8 mouse cellular contexts compared by ENCODE assay signal in genomic region chr16:59403684-59404083, GRCm38 (mm10). TPM values are rescaled to one million over a fixed set of nuclear protein-coding genes. Genes with fewer than 3 reads are reported as not detected.
A peak's percentile ranks its signal among the peaks of the same experiment; 100 is the strongest.
DNase-seq lines count a peak whose midpoint lies in the region; ATAC-seq and TF ChIP-seq lines count a peak whose summit lies in the region.

No protein-coding gene starts in this region.

- H3K4me3 ChIP-seq in heart, postnatal 0 days (ENCODE audit: low read depth, low read length), result no peak overlapping the region
- H3K4me3 ChIP-seq in hindbrain, embryonic 10.5 days, result no peak overlapping the region
- H3K4me3 ChIP-seq in limb, embryonic 14.5 days (replicated peaks; ENCODE audit: low read length), result no peak overlapping the region
- H3K4me3 ChIP-seq in stomach, postnatal 0 days (ENCODE audit: low read depth, low read length), result no peak overlapping the region

- no peak for TF ChIP-seq EP300 in heart, postnatal 0 days (IDR thresholded peaks at IDR 0.05; ENCODE audit: low read depth)
- TF ChIP-seq EP300 in stomach, postnatal 0 days (optimal IDR thresholded peaks at IDR 0.05), result no peak

- ATAC-seq in heart, postnatal 0 days (ENCODE audit: insufficient read depth, low read depth), result no peak
- ATAC-seq in limb, embryonic 14.5 days (ENCODE audit: low FRiP score, low read depth), result no peak
- ATAC-seq in stomach, postnatal 0 days (ENCODE audit: low FRiP score, low TSS enrichment), result no peak

- H3K36me3 ChIP-seq in heart, postnatal 0 days (replicated peaks; ENCODE audit: control insufficient read depth, insufficient read depth, low read length), result no peaks in the 10 kb centered on the region
- no peaks in the 10 kb centered on the region for H3K36me3 ChIP-seq in hindbrain, embryonic 10.5 days
- H3K36me3 ChIP-seq in limb, embryonic 14.5 days (ENCODE audit: control insufficient read depth, insufficient read depth, low read length), result no peaks in the 10 kb centered on the region
- no peaks in the 10 kb centered on the region for H3K36me3 ChIP-seq in stomach, postnatal 0 days (ENCODE audit: control insufficient read depth, insufficient read depth, low read length)

- no peaks in the 10 kb centered on the region for H3K4me1 ChIP-seq in heart, postnatal 0 days (ENCODE audit: control insufficient read depth, insufficient read depth)
- H3K4me1 ChIP-seq in hindbrain, embryonic 10.5 days (replicated peaks), result no peaks in the 10 kb centered on the region
- H3K4me1 ChIP-seq in limb, embryonic 14.5 days (ENCODE audit: control insufficient read depth, insufficient read depth, low read length), result no peaks in the 10 kb centered on the region
- no peaks in the 10 kb centered on the region for H3K4me1 ChIP-seq in stomach, postnatal 0 days (replicated peaks; ENCODE audit: control insufficient read depth, insufficient read depth)

- no peak for TF ChIP-seq POLR2A in limb, embryonic 14.5 days (IDR thresholded peaks at IDR 0.05; ENCODE audit: borderline replicate concordance, extremely low read depth, insufficient read depth, insufficient read length)

- DNase-seq in heart, postnatal 0 days (ENCODE audit: low spot score), result peak; percentile 60
- DNase-seq in heart, postnatal 25 days (ENCODE audit: low spot score), result no peak
- DNase-seq in 416B (ENCODE audit: low read depth) (peak; percentile 69), R1 (ENCODE audit: low read depth, low spot score) (peak; percentile 56)
- DNase-seq in hindbrain, embryonic 10.5 days (ENCODE audit: low spot score), result peak; percentile 22
- DNase-seq in limb, embryonic 14.5 days (ENCODE audit: low spot score), result peak; percentile 58
- DNase-seq in stomach, postnatal 0 days (ENCODE audit: low spot score), result no peak
- no peak for DNase-seq in urinary bladder, postnatal 4 days (ENCODE audit: low spot score in 2 of 2)

- H3K9ac ChIP-seq in heart, postnatal 0 days (replicated peaks; ENCODE audit: low read depth, low read length), result no peak overlapping the region
- no peak overlapping the region for H3K9ac ChIP-seq in limb, embryonic 14.5 days (ENCODE audit: low read depth, low read length, severe bottlenecking)
- no peak overlapping the region for H3K9ac ChIP-seq in stomach, postnatal 0 days (ENCODE audit: low read length)

- no peak overlapping the region for H3K4me2 ChIP-seq in heart, postnatal 0 days (ENCODE audit: low read depth, low read length)
- no peak overlapping the region for H3K4me2 ChIP-seq in limb, embryonic 14.5 days (replicated peaks; ENCODE audit: low read depth, low read length, severe bottlenecking)
- H3K4me2 ChIP-seq in stomach, postnatal 0 days (replicated peaks; ENCODE audit: low read depth), result no peak overlapping the region

- TF ChIP-seq CTCF in heart, postnatal 0 days (IDR thresholded peaks at IDR 0.05; ENCODE audit: low read depth), result peak; percentile 68
- TF ChIP-seq CTCF in stomach, postnatal 0 days (IDR thresholded peaks at IDR 0.05; ENCODE audit: low read depth), result peak; percentile 84

- no peaks in the 10 kb centered on the region for H3K9me3 ChIP-seq in heart, postnatal 0 days (replicated peaks; ENCODE audit: control insufficient read depth, low read length)
- H3K9me3 ChIP-seq in hindbrain, embryonic 10.5 days, result no peaks in the 10 kb centered on the region
- H3K9me3 ChIP-seq in limb, embryonic 14.5 days (ENCODE audit: control insufficient read depth, low read length), result no peaks in the 10 kb centered on the region
- H3K9me3 ChIP-seq in stomach, postnatal 0 days (ENCODE audit: control insufficient read depth, low read length), result no peaks in the 10 kb centered on the region

- H3K27ac ChIP-seq in heart, postnatal 0 days (ENCODE audit: low read depth), result no peak overlapping the region
- H3K27ac ChIP-seq in hindbrain, embryonic 10.5 days, result no peak overlapping the region
- no peak overlapping the region for H3K27ac ChIP-seq in limb, embryonic 14.5 days (replicated peaks; ENCODE audit: low read depth, low read length)
- H3K27ac ChIP-seq in stomach, postnatal 0 days (replicated peaks), result no peak overlapping the region

- WGBS in heart, postnatal 0 days, result 10% methylated on average over 4 of the region's 4 CpGs
- WGBS in hindbrain, embryonic 10.5 days, result 23% methylated on average over 4 of the region's 4 CpGs
- WGBS in limb, embryonic 14.5 days, result 16% methylated on average over 4 of the region's 4 CpGs
- 9% methylated on average over 4 of the region's 4 CpGs for WGBS in stomach, postnatal 0 days

- no peaks in the 10 kb centered on the region for H3K27me3 ChIP-seq in heart, postnatal 0 days (ENCODE audit: control insufficient read depth, insufficient read depth, low read length)
- H3K27me3 ChIP-seq in hindbrain, embryonic 10.5 days (ENCODE audit: insufficient read depth, poor library complexity, severe bottlenecking), result no peaks in the 10 kb centered on the region
- H3K27me3 ChIP-seq in limb, embryonic 14.5 days (ENCODE audit: control insufficient read depth, insufficient read depth, low read length), result no peaks in the 10 kb centered on the region
- H3K27me3 ChIP-seq in stomach, postnatal 0 days (ENCODE audit: control insufficient read depth, insufficient read depth, low read length), result no peaks in the 10 kb centered on the region

- intact Hi-C loops in heart, postnatal 25 days (cut with DNase I), result loop anchor here (5.0 kb wide), 1 partner anchor 776 kb away; no protein-coding TSS in a partner anchor

RNA-seq across cellular contexts. Expression of gene Gabrr3, which starts 3.4 kb away (rescaled TPM):
- not detected in 2 replicates for total RNA-seq in heart, postnatal 0 days (2014; rRNA removed; ENCODE audit: low replicate concordance)
- not detected in 2 replicates for polyA plus RNA-seq in heart, postnatal 0 days (2015; fragmentation: Nextera tagmentation; extraction: Ambion mirVana)
- total RNA-seq in heart, postnatal 25 days (2021), result under 1 TPM in 1 of 2 experiments, not detected in 1; 0.06 TPM
- polyA plus RNA-seq in hindbrain, embryonic 10.5 days (2016; fragmentation: Nextera tagmentation; extraction: Ambion mirVana), result 0.05 and 0.10 TPM in 2 replicates
- 0.01 and 0.06 TPM in 2 replicates for polyA plus RNA-seq in limb, embryonic 14.5 days (2012; rRNA removed)
- 0.07 TPM in 1 of 2 replicates, not detected in the other for polyA plus RNA-seq in limb, embryonic 14.5 days (2014; fragmentation: Nextera tagmentation; extraction: Ambion mirVana)
- polyA plus RNA-seq in stomach, postnatal 0 days (2015; fragmentation: Nextera tagmentation; extraction: Ambion mirVana), result not detected in 2 replicates

RNA-seq across cellular contexts. Expression of gene Olfr209, which starts 39.9 kb away (rescaled TPM):
- not detected in 2 replicates for total RNA-seq in heart, postnatal 0 days (2014; rRNA removed; ENCODE audit: low replicate concordance)
- not detected in 2 replicates for polyA plus RNA-seq in heart, postnatal 0 days (2015; fragmentation: Nextera tagmentation; extraction: Ambion mirVana)
- not detected for total RNA-seq in heart, postnatal 25 days (2021)
- not detected in 2 replicates for polyA plus RNA-seq in hindbrain, embryonic 10.5 days (2016; fragmentation: Nextera tagmentation; extraction: Ambion mirVana)
- polyA plus RNA-seq in limb, embryonic 14.5 days (2012; rRNA removed), result not detected in 2 replicates
- polyA plus RNA-seq in limb, embryonic 14.5 days (2014; fragmentation: Nextera tagmentation; extraction: Ambion mirVana), result not detected in 2 replicates
- polyA plus RNA-seq in stomach, postnatal 0 days (2015; fragmentation: Nextera tagmentation; extraction: Ambion mirVana), result not detected in 2 replicates

RNA-seq across cellular contexts. Expression of gene Olfr206, which starts 54.6 kb away (rescaled TPM):
- total RNA-seq in heart, postnatal 0 days (2014; rRNA removed; ENCODE audit: low replicate concordance), result not detected in 2 replicates
- polyA plus RNA-seq in heart, postnatal 0 days (2015; fragmentation: Nextera tagmentation; extraction: Ambion mirVana), result not detected in 2 replicates
- total RNA-seq in heart, postnatal 25 days (2021), result not detected
- not detected in 2 replicates for polyA plus RNA-seq in hindbrain, embryonic 10.5 days (2016; fragmentation: Nextera tagmentation; extraction: Ambion mirVana)
- polyA plus RNA-seq in limb, embryonic 14.5 days (2012; rRNA removed), result not detected in 2 replicates
- not detected in 2 replicates for polyA plus RNA-seq in limb, embryonic 14.5 days (2014; fragmentation: Nextera tagmentation; extraction: Ambion mirVana)
- not detected in 2 replicates for polyA plus RNA-seq in stomach, postnatal 0 days (2015; fragmentation: Nextera tagmentation; extraction: Ambion mirVana)

Comparison
In these comparisons a context has a peak if more than half of its experiments do, and no peak if none do; other contexts are left out.
1. DNase-seq: peak in heart, postnatal 0 days (single experiment), 416B (single experiment), R1 (single experiment), hindbrain, embryonic 10.5 days (single experiment) and limb, embryonic 14.5 days (single experiment); none in heart, postnatal 25 days (single experiment), stomach, postnatal 0 days (single experiment) and urinary bladder, postnatal 4 days (0 of 2).